Mouse (Mus musculus): ENCODE results near the gene Boc. TPM values are rescaled to one million over a fixed set of nuclear protein-coding genes. Genes with fewer than 3 reads are reported as not detected.

Boc gene
- polyA plus RNA-seq, 1 experiment from 2014 or later, result 8.3 TPM

- Histone ChIP-seq H3K4me1 (ENCODE audit: control insufficient read depth, insufficient read depth, low read length) (peaks cover 11% of the 10 kb centered on the region), H3K4me2 (ENCODE audit: low read depth, low read length) (no peak overlapping the region)
Observed at GRCm38 (mm10) chr16:44549381-44549780, 9.3 kb downstream of the Boc start.

GRCm38 (mm10) chr16:44547976-44548375, 10.7 kb downstream of the Boc start:
- H3K9me3 ChIP-seq (replicated peaks; ENCODE audit: control insufficient read depth, low read length), result no peaks in the 10 kb centered on the region
- H3K4me1 ChIP-seq (ENCODE audit: control insufficient read depth, insufficient read depth, low read length), result peaks cover 11% of the 10 kb centered on the region
- no peak overlapping the region for H3K27ac ChIP-seq (ENCODE audit: low read length)
- no peaks in the 10 kb centered on the region for H3K27me3 ChIP-seq (ENCODE audit: control insufficient read depth, insufficient read depth, low read length)
- no peak for ATAC-seq (replicated peaks; ENCODE audit: extremely low read depth, insufficient read depth, low FRiP score)
- H3K36me3 ChIP-seq (ENCODE audit: control insufficient read depth, insufficient read depth), result no peaks in the 10 kb centered on the region
- no peak overlapping the region for H3K4me2 ChIP-seq (ENCODE audit: low read depth, low read length)
- no peak overlapping the region for H3K9ac ChIP-seq (ENCODE audit: low read length)
- H3K4me3 ChIP-seq (ENCODE audit: low read length), result no peak overlapping the region
- 86% methylated on average over 1 of the region's 1 CpGs for WGBS

More at GRCm38 (mm10) chr16:44549381-44549780, 9.3 kb downstream of the Boc start:
- 58% methylated on average over 6 of the region's 6 CpGs for WGBS
- Histone ChIP-seq H3K4me3 (ENCODE audit: low read length) (no peak overlapping the region), H3K27ac (ENCODE audit: low read length) (no peak overlapping the region), H3K36me3 (ENCODE audit: control insufficient read depth, insufficient read depth) (no peaks in the 10 kb centered on the region), H3K27me3 (ENCODE audit: control insufficient read depth, insufficient read depth, low read length) (no peaks in the 10 kb centered on the region), H3K9me3 (replicated peaks; ENCODE audit: control insufficient read depth, low read length) (no peaks in the 10 kb centered on the region), H3K9ac (ENCODE audit: low read length) (no peak overlapping the region)
- ATAC-seq (replicated peaks; ENCODE audit: extremely low read depth, insufficient read depth, low FRiP score), result no peak

GRCm38 (mm10) chr16:44546831-44547230, 11.9 kb downstream of the Boc start:
- no peaks in the 10 kb centered on the region for H3K27me3 ChIP-seq (ENCODE audit: control insufficient read depth, insufficient read depth, low read length)
- ATAC-seq (replicated peaks; ENCODE audit: extremely low read depth, insufficient read depth, low FRiP score), result no peak
- no peak overlapping the region for H3K9ac ChIP-seq (ENCODE audit: low read length)
- no peaks in the 10 kb centered on the region for H3K9me3 ChIP-seq (replicated peaks; ENCODE audit: control insufficient read depth, low read length)
- no peak overlapping the region for H3K4me2 ChIP-seq (ENCODE audit: low read depth, low read length)
- no peak overlapping the region for H3K27ac ChIP-seq (ENCODE audit: low read length)
- no peak overlapping the region for H3K4me3 ChIP-seq (ENCODE audit: low read length)
- WGBS, result 73% methylated on average over 8 of the region's 8 CpGs
- peaks cover 11% of the 10 kb centered on the region for H3K4me1 ChIP-seq (ENCODE audit: control insufficient read depth, insufficient read depth, low read length)
- no peaks in the 10 kb centered on the region for H3K36me3 ChIP-seq (ENCODE audit: control insufficient read depth, insufficient read depth)

- H3K36me3 ChIP-seq (ENCODE audit: control insufficient read depth, insufficient read depth), result no peaks in the 10 kb centered on the region
- no peak overlapping the region for H3K4me3 ChIP-seq (ENCODE audit: low read length)
- no peak overlapping the region for H3K4me2 ChIP-seq (ENCODE audit: low read depth, low read length)
- H3K9ac ChIP-seq (ENCODE audit: low read length), result no peak overlapping the region
- no peak overlapping the region for H3K27ac ChIP-seq (ENCODE audit: low read length)
- no peak for ATAC-seq (replicated peaks; ENCODE audit: extremely low read depth, insufficient read depth, low FRiP score)
- WGBS, result 61% methylated on average over 2 of the region's 2 CpGs
- H3K27me3 ChIP-seq (ENCODE audit: control insufficient read depth, insufficient read depth, low read length), result no peaks in the 10 kb centered on the region
- H3K9me3 ChIP-seq (replicated peaks; ENCODE audit: control insufficient read depth, low read length), result no peaks in the 10 kb centered on the region
- peaks cover 11% of the 10 kb centered on the region for H3K4me1 ChIP-seq (ENCODE audit: control insufficient read depth, insufficient read depth, low read length)
Observed at GRCm38 (mm10) chr16:44545939-44546338, 12.8 kb downstream of the Boc start.

GRCm38 (mm10) chr16:44545153-44545552, 13.5 kb downstream of the Boc start:
- no peaks in the 10 kb centered on the region for H3K36me3 ChIP-seq (ENCODE audit: control insufficient read depth, insufficient read depth)
- H3K4me3 ChIP-seq (ENCODE audit: low read length), result no peak overlapping the region
- 49% methylated on average over 7 of the region's 7 CpGs for WGBS
- no peak overlapping the region for H3K4me2 ChIP-seq (ENCODE audit: low read depth, low read length)
- H3K4me1 ChIP-seq (ENCODE audit: control insufficient read depth, insufficient read depth, low read length), result peaks cover 6% of the 10 kb centered on the region
- H3K27ac ChIP-seq (ENCODE audit: low read length), result no peak overlapping the region
- no peak overlapping the region for H3K9ac ChIP-seq (ENCODE audit: low read length)
- no peaks in the 10 kb centered on the region for H3K27me3 ChIP-seq (ENCODE audit: control insufficient read depth, insufficient read depth, low read length)
- H3K9me3 ChIP-seq (replicated peaks; ENCODE audit: control insufficient read depth, low read length), result no peaks in the 10 kb centered on the region
- ATAC-seq (replicated peaks; ENCODE audit: extremely low read depth, insufficient read depth, low FRiP score), result no peak

- ATAC-seq (replicated peaks; ENCODE audit: extremely low read depth, insufficient read depth, low FRiP score), result no peak
- no peaks in the 10 kb centered on the region for H3K36me3 ChIP-seq (ENCODE audit: control insufficient read depth, insufficient read depth)
- no peak overlapping the region for H3K9ac ChIP-seq (ENCODE audit: low read length)
- no peak overlapping the region for H3K4me3 ChIP-seq (ENCODE audit: low read length)
- no peaks in the 10 kb centered on the region for H3K9me3 ChIP-seq (replicated peaks; ENCODE audit: control insufficient read depth, low read length)
- H3K27me3 ChIP-seq (ENCODE audit: control insufficient read depth, insufficient read depth, low read length), result no peaks in the 10 kb centered on the region
- H3K27ac ChIP-seq (ENCODE audit: low read length), result no peak overlapping the region
- H3K4me1 ChIP-seq (ENCODE audit: control insufficient read depth, insufficient read depth, low read length), result peaks cover 5% of the 10 kb centered on the region; the same call in 1 of the 2 replicates
- H3K4me2 ChIP-seq (ENCODE audit: low read depth, low read length), result no peak overlapping the region
- WGBS, result 59% methylated on average over 3 of the region's 3 CpGs
Observed at GRCm38 (mm10) chr16:44543098-44543497, 15.6 kb downstream of the Boc start.

GRCm38 (mm10) chr16:44542029-44542690, 16.5 kb downstream of the Boc start:
- H3K9ac ChIP-seq (ENCODE audit: low read length), result no peak overlapping the region
- no peak overlapping the region for H3K4me3 ChIP-seq (ENCODE audit: low read length)
- H3K27ac ChIP-seq (ENCODE audit: low read length), result no peak overlapping the region
- no peak overlapping the region for H3K4me2 ChIP-seq (ENCODE audit: low read depth, low read length)
- 0 out of 2 replicates have a peak, but pooled peaks have one; percentile 15 for ATAC-seq (replicated peaks; ENCODE audit: extremely low read depth, insufficient read depth, low FRiP score)
- H3K36me3 ChIP-seq (ENCODE audit: control insufficient read depth, insufficient read depth), result no peaks in the 10 kb centered on the region
- H3K9me3 ChIP-seq (replicated peaks; ENCODE audit: control insufficient read depth, low read length), result no peaks in the 10 kb centered on the region
- WGBS, result 57% methylated on average over 3 of the region's 3 CpGs
- H3K4me1 ChIP-seq (ENCODE audit: control insufficient read depth, insufficient read depth, low read length), result peaks cover 5% of the 10 kb centered on the region; the same call in 1 of the 2 replicates
- H3K27me3 ChIP-seq (ENCODE audit: control insufficient read depth, insufficient read depth, low read length), result no peaks in the 10 kb centered on the region

GRCm38 (mm10) chr16:44539611-44540010, 19.1 kb downstream of the Boc start:
- WGBS, result 70% methylated on average over 8 of the region's 8 CpGs
- no peaks in the 10 kb centered on the region for H3K36me3 ChIP-seq (ENCODE audit: control insufficient read depth, insufficient read depth)
- H3K4me2 ChIP-seq (ENCODE audit: low read depth, low read length), result no peak overlapping the region
- H3K27ac ChIP-seq (ENCODE audit: low read length), result no peak overlapping the region
- no peak for ATAC-seq (replicated peaks; ENCODE audit: extremely low read depth, insufficient read depth, low FRiP score)
- no peak overlapping the region for H3K9ac ChIP-seq (ENCODE audit: low read length)
- H3K4me3 ChIP-seq (ENCODE audit: low read length), result no peak overlapping the region
- no peaks in the 10 kb centered on the region for H3K27me3 ChIP-seq (ENCODE audit: control insufficient read depth, insufficient read depth, low read length)
- H3K9me3 ChIP-seq (replicated peaks; ENCODE audit: control insufficient read depth, low read length), result no peaks in the 10 kb centered on the region
- H3K4me1 ChIP-seq (ENCODE audit: control insufficient read depth, insufficient read depth, low read length), result 0 out of 2 replicates have a peak, but pooled peaks cover 2% of the 10 kb centered on the region

GRCm38 (mm10) chr16:44538401-44539395, 20.0 kb downstream of the Boc start:
- 55% methylated on average over 16 of the region's 16 CpGs for WGBS
- H3K4me1 ChIP-seq (ENCODE audit: control insufficient read depth, insufficient read depth, low read length), result peaks cover 8% of the 10 kb centered on the region; the same call in 1 of the 2 replicates
- no peak overlapping the region for H3K4me2 ChIP-seq (ENCODE audit: low read depth, low read length)

More at GRCm38 (mm10) chr16:44538401-44539395, 20.0 kb downstream of the Boc start:
- no peaks in the 10 kb centered on the region for H3K36me3 ChIP-seq (ENCODE audit: control insufficient read depth, insufficient read depth)
- no peak for ATAC-seq (replicated peaks; ENCODE audit: extremely low read depth, insufficient read depth, low FRiP score)
- no peaks in the 10 kb centered on the region for H3K9me3 ChIP-seq (replicated peaks; ENCODE audit: control insufficient read depth, low read length)
- no peak overlapping the region for H3K9ac ChIP-seq (ENCODE audit: low read length)
- H3K27me3 ChIP-seq (ENCODE audit: control insufficient read depth, insufficient read depth, low read length), result no peaks in the 10 kb centered on the region
- no peak overlapping the region for H3K27ac ChIP-seq (ENCODE audit: low read length)
- H3K4me3 ChIP-seq (ENCODE audit: low read length), result no peak overlapping the region

All from heart, embryonic 16.5 days (tissue).